Mouse (Mus musculus): ENCODE results near the gene Ets1.

The Ets1 gene

DNA sequence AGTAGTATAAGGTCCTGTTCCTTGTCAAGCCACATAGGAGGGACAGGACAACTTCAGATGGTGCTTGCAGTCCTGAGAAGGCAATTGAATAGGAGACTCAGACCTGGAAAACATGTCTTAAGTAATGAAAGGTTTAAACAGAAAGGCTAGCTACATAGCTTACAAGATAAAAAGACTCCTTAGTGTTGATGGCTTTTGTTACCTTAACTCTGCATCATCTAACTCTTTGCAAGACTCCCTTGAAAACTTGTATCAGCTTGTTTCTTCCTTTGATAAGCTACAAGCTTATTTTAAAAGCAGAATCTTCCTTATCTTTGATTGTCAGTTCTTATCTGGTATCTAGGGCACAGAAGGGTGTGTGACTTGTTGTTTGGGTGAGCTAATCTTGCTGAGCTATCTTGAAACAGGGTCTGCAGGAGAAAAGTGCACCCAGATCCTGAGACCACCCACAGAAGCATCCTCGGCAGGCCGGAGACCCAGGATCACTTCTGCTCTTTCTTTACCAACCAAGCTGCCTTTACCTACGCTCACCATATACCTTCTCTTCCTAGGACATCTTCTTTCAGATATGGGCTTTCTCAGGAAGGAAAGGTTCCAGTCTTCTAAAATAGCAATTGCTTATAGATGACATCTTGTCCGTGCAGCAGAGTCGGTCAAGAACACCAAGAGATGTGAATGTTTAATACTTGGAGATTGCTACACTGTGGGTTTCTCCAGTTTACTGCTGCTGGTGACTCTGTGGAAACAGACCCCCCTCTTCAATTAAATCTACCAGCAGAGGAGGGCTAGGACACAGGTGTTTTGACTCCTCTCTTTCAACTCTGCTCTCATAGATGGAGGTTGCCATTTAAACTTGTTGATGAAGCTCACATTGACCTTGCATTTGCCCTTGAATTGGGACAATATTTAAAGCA lies 19.2 kb upstream of the Ets1 start:
- no peak for DNase-seq (ENCODE audit: low read depth)

DNA sequence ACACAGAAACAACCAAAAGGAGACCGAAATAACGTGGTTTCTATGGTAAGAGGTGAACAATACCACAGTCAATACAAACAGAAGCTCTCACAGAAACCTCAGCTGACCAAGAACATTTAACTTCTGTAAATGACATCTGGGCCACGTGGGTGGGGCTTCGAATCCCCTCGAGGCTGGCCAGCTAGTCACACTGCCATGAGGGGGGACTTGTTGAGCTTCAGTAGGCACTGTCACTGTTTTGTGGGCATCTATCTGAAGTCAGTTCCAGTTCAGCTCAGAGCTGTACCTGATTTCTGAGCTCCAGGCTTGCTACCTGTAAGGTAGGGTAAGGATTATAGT lies 18.6 kb upstream of the Ets1 start:
- DNase-seq (ENCODE audit: low read depth): no peak

- DNase-seq (ENCODE audit: low read depth): no peak
Observed at GRCm38 (mm10) chr9:32618544-32619120, 17.4 kb upstream of the Ets1 start.

DNA sequence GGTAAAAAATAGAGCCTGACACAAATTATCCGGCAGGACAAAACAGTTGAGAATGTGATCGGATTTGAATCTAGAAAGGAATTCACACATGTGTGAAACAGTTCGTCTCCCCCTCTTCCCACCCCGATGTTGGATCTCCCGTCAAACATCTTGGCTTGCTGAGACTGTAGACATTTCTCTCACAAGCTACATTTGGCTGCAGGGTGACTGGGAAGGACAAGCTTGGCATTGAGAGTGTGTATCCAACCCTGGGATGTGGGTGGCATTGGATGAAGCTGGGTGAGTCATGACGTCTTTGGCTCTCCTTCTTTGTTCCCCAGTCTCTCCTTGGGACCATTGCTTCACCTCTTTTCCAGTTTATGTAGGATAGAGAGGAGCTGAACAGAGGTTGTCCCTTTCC lies 16.4 kb upstream of the Ets1 start:
- no peak for DNase-seq (ENCODE audit: low read depth)

GRCm38 (mm10) chr9:32620446-32620845 lies 15.6 kb upstream of the Ets1 start:
- DNase-seq (ENCODE audit: low read depth): no peak

DNA sequence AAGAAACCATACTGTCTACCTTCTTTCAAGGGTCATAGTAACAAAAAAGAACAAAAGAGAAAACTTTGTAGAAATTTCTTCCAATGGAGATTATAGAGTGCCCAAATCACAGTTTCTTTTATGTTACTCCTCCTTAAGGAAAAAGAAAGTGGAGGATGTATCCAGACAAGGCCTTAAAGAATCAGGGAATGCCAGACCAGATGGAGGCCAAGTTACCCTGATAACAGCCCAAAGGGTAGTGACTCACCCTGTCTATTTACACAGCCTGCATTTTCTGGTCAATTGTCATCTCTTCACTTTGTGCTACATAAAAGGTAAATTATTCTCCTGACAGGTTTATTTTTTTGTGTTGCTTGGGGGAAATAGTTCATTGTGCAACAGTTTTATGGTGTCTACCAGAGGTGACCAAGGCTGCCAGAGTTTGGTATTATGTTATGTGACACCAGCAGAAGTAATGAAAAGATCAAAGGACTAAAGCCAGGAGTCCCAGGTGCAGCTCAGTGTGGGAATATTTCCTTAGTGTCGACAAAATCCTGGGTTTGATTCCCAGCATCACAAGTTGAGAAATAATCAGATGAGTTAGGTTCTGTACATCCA lies 6.5 kb upstream of the Ets1 start:
- no peak for DNase-seq (ENCODE audit: low read depth)

DNA sequence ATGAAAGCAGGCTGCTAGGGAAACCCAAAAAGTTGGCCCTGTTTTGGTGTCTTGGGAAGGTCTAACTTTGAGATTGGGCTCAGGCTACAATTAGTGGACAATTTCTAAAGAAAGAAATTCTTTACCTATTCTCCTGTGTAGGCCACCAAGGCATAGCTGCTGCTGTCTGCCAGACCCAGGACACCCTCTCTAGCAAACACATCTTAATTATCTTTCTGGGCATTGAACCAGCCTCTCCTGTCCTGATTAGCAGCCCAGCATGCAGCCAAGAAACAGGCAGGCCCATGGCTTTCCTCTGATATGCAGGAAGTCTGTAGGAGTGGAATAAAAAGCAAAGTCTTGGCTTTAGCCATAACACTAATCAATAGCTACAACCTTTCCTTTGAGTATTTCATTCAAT lies 4.7 kb upstream of the Ets1 start:
- DNase-seq (ENCODE audit: low read depth): no peak

GRCm38 (mm10) chr9:32632237-32632636 lies 3.8 kb upstream of the Ets1 start:
- no peak for DNase-seq (ENCODE audit: low read depth)

GRCm38 (mm10) chr9:32644981-32645380 lies 9.0 kb downstream of the Ets1 start:
- DNase-seq (ENCODE audit: low read depth): no peak

DNA sequence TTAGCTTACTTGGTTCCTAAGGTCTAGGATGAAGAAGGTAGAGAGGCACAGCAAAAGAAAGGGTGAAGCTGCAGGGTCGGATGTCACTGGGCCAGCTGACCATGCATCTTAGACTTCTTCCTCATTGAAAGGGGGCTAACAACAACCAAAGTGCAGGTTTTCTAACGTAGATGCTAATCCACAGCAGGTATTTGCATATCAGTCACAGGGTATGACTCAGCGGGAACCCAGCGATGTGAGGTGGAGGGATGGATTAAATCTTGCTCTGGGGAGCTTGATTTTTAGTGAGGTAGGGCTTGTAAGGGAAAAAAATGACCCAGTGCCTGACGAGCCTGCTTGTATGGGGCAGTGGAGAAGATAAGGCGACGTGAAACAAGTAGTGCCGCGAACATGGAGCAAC lies 9.5 kb downstream of the Ets1 start:
- no peak for DNase-seq (ENCODE audit: low read depth)

DNA sequence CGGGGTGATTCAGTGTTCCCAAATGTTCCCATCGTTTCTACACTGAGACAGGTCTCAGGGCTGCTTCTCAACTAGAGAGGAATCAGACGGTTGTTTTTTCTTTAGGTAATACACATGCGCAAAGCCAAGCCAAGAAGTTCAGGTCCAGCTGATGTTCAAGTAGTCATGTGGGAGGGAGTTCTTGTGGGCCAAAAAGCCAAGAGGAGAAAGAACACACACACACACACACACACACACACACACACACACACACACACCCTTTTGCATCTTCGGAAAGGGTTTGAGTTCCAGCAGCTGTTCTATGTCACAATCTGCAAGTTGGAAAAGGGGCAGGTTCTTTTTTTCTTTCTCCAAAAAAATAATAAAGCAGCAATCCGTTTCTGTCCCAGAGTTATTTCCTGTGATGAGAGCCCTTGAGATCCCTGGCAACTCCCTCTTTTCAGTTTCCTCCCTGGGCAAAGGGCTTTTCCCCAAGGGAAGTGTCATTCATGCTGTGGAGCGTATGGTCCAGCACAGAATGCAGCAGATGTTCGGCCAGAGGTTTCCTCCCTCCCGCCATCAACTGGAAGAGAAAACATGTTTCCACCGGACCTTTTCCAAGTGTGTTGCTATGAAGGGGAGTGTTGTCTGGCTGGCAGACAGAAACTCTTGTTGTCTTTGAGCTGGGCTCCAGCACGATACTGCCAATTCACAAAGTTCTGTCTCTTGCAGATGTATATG lies 10.7 kb downstream of the Ets1 start:
- no peak for DNase-seq (ENCODE audit: low read depth)

DNA sequence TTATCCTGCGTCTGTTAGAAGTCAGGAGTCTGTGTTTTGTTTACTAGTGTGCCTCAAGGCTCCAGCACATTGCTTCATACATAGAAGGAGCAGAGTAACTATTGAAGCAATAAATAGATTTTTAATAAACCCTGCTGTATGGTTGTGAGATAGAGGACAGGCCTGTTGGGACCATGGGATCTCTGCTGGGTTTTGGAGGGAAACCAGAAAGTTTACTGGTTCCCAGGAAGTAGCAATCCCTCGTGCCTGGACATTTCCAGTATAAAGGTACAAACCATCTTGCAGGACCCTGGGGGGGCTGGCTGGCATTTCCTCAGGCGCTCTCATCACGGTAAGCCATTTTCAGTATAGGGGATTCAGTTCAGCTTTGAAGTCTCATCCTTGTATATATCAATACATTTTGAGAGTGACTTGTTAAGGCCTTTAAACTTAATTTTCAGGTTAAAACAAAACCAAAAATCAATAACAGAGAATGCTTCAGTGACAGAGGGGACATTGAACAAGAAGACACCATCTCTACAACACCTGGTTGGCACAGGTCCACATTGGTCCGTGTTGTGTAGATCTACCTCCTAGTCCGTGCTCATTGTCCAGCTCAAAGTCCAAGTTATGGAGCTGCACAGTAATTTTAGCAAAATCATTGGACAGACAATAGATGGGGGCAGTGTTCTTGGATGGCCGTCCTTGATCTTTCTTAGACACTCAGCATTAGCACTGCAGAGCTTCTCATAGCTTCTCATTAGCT lies 11.7 kb downstream of the Ets1 start:
- no peak for DNase-seq (ENCODE audit: low read depth)

DNA sequence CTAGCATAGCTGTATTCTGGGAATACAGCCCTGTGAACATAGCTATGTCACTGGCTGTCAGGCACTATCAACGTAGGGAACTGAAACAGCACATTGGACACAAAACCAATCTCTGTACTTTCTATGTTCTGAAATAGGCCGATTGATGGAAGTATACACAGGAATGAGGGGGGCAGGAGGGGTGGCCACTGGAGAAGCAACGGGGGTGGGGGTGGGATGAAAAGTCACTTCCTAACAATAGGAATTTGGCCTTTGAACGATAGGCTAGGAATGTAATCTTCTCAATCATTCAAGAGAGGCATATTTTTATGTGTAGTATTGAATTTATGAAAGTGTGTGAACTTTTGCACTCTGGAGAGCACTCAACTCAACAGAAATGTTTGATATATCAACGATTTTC lies 12.3 kb downstream of the Ets1 start:
- no peak for DNase-seq (ENCODE audit: low read depth)

DNA sequence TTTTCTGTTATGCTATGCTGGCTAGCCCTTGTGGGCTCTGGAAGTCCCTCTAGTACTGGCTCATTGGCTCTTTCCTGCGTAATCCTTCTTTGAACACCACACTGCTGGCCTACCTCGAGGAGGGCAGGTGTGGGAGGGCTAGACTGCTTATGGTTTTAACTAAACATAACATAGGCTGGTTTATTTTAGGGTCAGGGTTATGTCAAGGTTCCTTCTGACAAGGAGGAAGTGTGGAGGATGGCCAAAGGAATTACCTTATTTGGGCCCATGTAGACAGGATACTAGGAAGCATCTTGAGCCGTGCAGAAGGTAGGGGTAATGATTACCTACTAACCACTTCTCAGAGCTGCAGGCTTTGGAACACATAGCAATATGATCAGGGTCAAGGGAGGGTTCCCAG lies 14.7 kb downstream of the Ets1 start:
- no peak for DNase-seq (ENCODE audit: low read depth)

DNA sequence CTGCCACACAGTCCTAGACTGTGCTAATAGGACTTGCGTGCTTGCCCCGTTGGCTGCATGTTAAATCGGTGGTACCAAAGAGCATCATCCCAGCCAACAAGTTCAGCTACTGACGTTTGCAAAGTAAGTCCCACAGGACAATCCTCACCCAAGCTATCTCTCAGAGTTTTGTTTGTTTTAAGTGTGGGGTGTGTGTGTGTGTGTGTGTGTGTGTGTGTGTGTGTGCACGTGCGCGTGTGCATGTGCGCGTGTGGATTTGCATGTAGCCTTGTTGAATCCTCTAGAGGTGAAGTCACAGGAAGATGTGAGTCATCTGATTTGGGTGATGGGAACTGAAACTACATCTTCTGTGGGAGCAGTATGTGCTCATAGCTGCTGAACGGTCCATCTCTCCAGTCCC lies 16.1 kb downstream of the Ets1 start:
- DNase-seq (ENCODE audit: low read depth): peak; percentile 28

GRCm38 (mm10) chr9:32654305-32654704 lies 18.3 kb downstream of the Ets1 start:
- peak; percentile 78 for DNase-seq (ENCODE audit: low read depth)

GRCm38 (mm10) chr9:32656351-32656844 lies 20.4 kb downstream of the Ets1 start:
- no peak for DNase-seq (ENCODE audit: low read depth)

DNA sequence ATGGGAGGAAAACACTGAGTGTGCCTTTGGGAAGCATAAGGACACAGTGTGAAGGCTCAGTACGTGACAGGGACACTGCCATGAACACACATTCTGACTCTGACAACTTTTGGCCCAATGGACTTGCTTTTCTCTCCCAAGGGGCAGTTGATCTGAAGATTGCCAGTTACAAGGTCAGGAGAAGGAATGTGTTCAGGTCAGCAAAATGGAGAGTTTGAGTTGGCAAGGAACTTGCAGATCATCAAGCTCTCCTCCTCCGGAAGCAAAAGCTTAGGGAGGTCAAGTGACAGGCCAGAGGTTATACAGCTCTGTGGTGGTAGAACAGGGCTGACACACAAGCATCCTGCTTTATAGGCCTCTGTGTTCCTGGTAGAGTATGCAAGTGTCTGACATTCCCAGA lies 21.1 kb downstream of the Ets1 start:
- DNase-seq (ENCODE audit: low read depth): no peak

DNA sequence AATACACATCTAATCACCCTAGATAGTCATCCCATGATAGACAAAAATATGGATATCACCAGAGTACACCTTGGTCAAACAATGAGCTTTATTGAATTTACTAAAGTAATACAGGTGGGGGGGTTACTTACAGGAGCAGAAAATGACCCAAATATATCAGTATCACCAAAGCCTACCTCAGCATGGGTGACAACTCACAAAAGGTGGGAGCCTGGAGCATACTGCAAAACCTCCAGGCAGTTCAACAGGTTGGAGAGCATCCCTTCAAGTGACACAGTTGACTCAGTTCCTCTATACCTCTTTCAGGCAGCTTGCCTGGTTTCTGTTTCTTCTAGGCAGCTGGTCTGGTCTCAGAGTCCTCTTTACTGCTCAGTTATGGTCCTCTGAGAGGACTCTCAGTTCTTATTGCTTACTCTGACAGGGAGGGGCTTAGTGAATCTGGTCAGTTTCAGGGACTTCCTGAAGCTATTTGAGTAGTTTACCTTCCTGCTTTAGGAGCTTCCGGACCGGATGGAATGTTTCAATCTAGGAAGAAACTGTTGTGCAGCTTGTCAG lies 24.5 kb downstream of the Ets1 start:
- DNase-seq (ENCODE audit: low read depth): no peak

DNA sequence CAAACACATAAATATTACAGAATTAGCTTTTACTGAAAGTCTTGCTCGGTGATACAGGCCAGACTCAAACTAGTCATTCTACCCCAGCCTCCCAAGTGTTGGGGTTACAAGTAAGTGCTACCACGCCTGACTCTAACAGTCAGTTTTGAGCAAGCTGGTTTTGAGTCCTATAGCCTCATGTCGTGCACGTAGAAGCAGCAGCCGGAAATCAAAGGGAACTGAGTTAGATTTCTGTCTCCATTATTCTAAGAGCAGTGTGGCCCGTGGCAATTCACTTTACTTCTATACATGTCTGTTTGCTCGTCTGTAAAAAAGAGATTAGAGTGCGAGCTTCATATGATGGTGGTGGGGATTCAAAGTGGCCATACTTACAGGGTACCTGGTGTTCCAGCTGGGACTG lies 25.1 kb downstream of the Ets1 start:
- DNase-seq (ENCODE audit: low read depth): no peak

- DNase-seq (ENCODE audit: low read depth): no peak
Observed at GRCm38 (mm10) chr9:32661561-32661960, 25.5 kb downstream of the Ets1 start.

Data from 416B (cell line).